Mouse (Mus musculus) retina, adult 2 months (tissue): Measurements from ENCODE around the gene Sema3f.

Experiments
- DNase-seq: peaks from one replicate; pipeline ENCODE4 v3.0.0-alpha.2; 2012; ENCODE audit warnings: low read depth, low spot score

Gene Sema3f

GRCm38 (mm10) chr9:107633661-107634405 is 76.4 kb downstream of the Sema3f start:
- DNase-seq = no peak

DNA sequence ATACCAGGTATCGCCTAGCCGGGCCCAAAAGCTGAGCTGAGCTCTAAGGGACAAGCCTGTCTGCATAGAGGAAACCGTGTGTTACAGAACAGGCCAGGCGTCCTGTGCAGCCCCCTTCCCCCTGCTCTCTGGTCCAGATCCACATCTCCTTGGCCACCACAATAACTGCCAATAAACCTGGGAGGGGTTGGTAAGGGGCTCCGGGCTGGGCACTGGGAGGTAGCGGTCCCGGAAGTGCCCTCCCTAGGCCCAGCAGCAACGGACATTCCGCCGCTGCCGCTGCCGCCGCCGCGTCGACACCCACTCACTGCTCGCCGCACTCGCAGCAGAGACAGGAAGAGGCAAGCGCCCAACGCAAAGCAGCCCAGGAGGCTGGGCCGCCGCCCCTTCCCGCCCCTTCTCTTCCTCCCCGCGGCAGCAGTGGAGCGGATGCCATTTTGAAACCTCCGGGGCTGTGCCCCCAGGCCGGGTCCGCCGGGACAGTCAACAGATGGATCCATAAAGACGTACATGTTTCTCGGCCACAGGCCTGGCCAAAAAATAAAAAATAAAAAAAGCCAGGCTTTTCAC is 77.1 kb downstream of the Sema3f start:
- no peak for DNase-seq

GRCm38 (mm10) chr9:107632478-107632877 is 77.8 kb downstream of the Sema3f start:
- no peak for DNase-seq

DNA sequence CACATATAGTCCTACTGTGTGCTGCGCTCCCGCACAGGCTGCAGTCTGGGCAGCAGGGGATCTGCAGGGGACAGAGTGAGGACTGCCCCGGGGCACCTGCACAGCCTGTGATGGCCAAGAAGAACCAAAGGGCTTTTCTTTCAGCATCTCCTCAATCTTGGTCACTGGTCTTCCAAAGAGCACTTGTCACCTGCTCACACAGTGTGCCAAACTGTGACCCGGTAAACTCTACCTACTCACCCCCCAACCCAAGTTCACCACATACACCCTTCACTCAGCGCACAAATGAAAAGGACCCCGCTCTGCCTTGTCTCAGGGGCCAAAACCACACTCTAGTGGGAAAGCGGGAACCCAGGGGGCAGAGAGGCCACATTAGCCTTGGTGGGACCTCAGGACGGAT is 78.4 kb downstream of the Sema3f start:
- no peak for DNase-seq
